9 mouse cellular contexts compared by ENCODE assay signal in genomic region chr1:39720632-39721350, GRCm38 (mm10). TPM values are rescaled to one million over a fixed set of nuclear protein-coding genes. Genes with fewer than 3 reads are reported as not detected.
DNase-seq lines count a peak whose midpoint lies in the region; ATAC-seq and TF ChIP-seq lines count a peak whose summit lies in the region.
"Had no signal": no experiment of that assay in that cellular context is flagged by ENCODE, and none has a peak within 500 bp of the region (broad histone marks: within the 10 kb centered on the region; RNA-seq: fewer than 3 reads in every experiment).

TSS of gene Rfx8 (minus strand) at chr1:39720997.

- no peak for DNase-seq in layer of hippocampus, adult 2 months (ENCODE audit: low spot score in 2 of 2)
- no peak for DNase-seq in layer of hippocampus, postnatal 14 days (ENCODE audit: low spot score in 2 of 2)
- DNase-seq in cerebellum, adult 11-12 months, result peak; percentile 27
- peak; percentile 46 for DNase-seq in forebrain, embryonic 14.5 days (ENCODE audit: low spot score)
- DNase-seq in limb, embryonic 14.5 days (ENCODE audit: low spot score), result no peak
- peak; percentile 51 for DNase-seq in retina, postnatal 1 day
- no peak for DNase-seq in urinary bladder, adult 18-20 months (ENCODE audit: low spot score in 2 of 2)
- DNase-seq in urinary bladder, adult 2 months (ENCODE audit: low spot score), result no peak

- H3K36me3 ChIP-seq in forebrain, embryonic 14.5 days (ENCODE audit: control insufficient read depth, insufficient read depth, low read length), result no peaks in the 10 kb centered on the region
- no peaks in the 10 kb centered on the region for H3K36me3 ChIP-seq in limb, embryonic 14.5 days (ENCODE audit: control insufficient read depth, insufficient read depth, low read length)

- peak; percentile 43 for TF ChIP-seq CTCF in layer of hippocampus, adult 2 months (conservative IDR thresholded peaks at IDR 0.05)

- TF ChIP-seq POLR2A in limb, embryonic 14.5 days (IDR thresholded peaks at IDR 0.05; ENCODE audit: borderline replicate concordance, extremely low read depth, insufficient read depth, insufficient read length), result no peak

- peak within 1 kb of the TSS; percentile 72 for H3K27ac ChIP-seq in layer of hippocampus, adult 2 months
- no peak within 1 kb of the TSS; the same call in 1 of the 2 replicates for H3K27ac ChIP-seq in forebrain, embryonic 14.5 days (ENCODE audit: low read depth, low read length)
- peak within 1 kb of the TSS; percentile 81 for H3K27ac ChIP-seq in limb, embryonic 14.5 days (replicated peaks; ENCODE audit: low read depth, low read length)

- 0 out of 2 replicates have a peak, but pooled peaks cover 3% of the 10 kb centered on the region for H3K4me1 ChIP-seq in forebrain, embryonic 14.5 days (ENCODE audit: control insufficient read depth, insufficient read depth, low read length)
- peaks cover 11% of the 10 kb centered on the region for H3K4me1 ChIP-seq in limb, embryonic 14.5 days (ENCODE audit: control insufficient read depth, insufficient read depth, low read length)

- H3K9me3 ChIP-seq in forebrain, embryonic 14.5 days (replicated peaks; ENCODE audit: control insufficient read depth, low read length), result no peaks in the 10 kb centered on the region
- no peaks in the 10 kb centered on the region for H3K9me3 ChIP-seq in limb, embryonic 14.5 days (ENCODE audit: control insufficient read depth, low read length)

- H3K9ac ChIP-seq in forebrain, embryonic 14.5 days (ENCODE audit: low read length), result peak within 1 kb of the TSS; percentile 77
- H3K9ac ChIP-seq in limb, embryonic 14.5 days (ENCODE audit: low read depth, low read length, severe bottlenecking), result peak within 1 kb of the TSS; percentile 64

- WGBS in forebrain, embryonic 14.5 days, result 2% methylated on average over 35 of the region's 42 CpGs
- 2% methylated on average over 28 of the region's 42 CpGs for WGBS in limb, embryonic 14.5 days

- H3K4me3 ChIP-seq in layer of hippocampus, adult 2 months, result peak within 1 kb of the TSS; percentile 57
- H3K4me3 ChIP-seq in forebrain, embryonic 14.5 days (ENCODE audit: low read depth, low read length), result peak within 1 kb of the TSS; percentile 50
- peak within 1 kb of the TSS; percentile 44 for H3K4me3 ChIP-seq in limb, embryonic 14.5 days (replicated peaks; ENCODE audit: low read length)

- peak within 1 kb of the TSS; percentile 93 for H3K4me2 ChIP-seq in forebrain, embryonic 14.5 days (ENCODE audit: low read length)
- peak within 1 kb of the TSS; percentile 78 for H3K4me2 ChIP-seq in limb, embryonic 14.5 days (replicated peaks; ENCODE audit: low read depth, low read length, severe bottlenecking)

- peak; percentile 69 for ATAC-seq in forebrain, embryonic 14.5 days
- peak; percentile 71 for ATAC-seq in limb, embryonic 14.5 days (ENCODE audit: low FRiP score, low read depth)

- H3K27me3 ChIP-seq in forebrain, embryonic 14.5 days (replicated peaks; ENCODE audit: control insufficient read depth, insufficient read depth, low read length), result no peaks in the 10 kb centered on the region
- no peaks in the 10 kb centered on the region for H3K27me3 ChIP-seq in limb, embryonic 14.5 days (ENCODE audit: control insufficient read depth, insufficient read depth, low read length)

RNA-seq across cellular contexts. Expression of gene Rfx8, which starts in this region (rescaled TPM):
- total RNA-seq in layer of hippocampus, adult 2 months (2021), result under 1 TPM; 0.22 to 0.51 TPM
- under 1 TPM; 0.25 to 0.38 TPM for total RNA-seq in layer of hippocampus, postnatal 14 days (2021)
- 0.19 and 0.32 TPM in 2 replicates for polyA plus RNA-seq in forebrain, embryonic 14.5 days (2014; fragmentation: Nextera tagmentation; extraction: Ambion mirVana)
- polyA plus RNA-seq in limb, embryonic 14.5 days (2012; rRNA removed), result 1.00 and 1.2 TPM in 2 replicates
- 0.59 and 0.98 TPM in 2 replicates for polyA plus RNA-seq in limb, embryonic 14.5 days (2014; fragmentation: Nextera tagmentation; extraction: Ambion mirVana)
- 0.10 and 0.23 TPM in 2 replicates for polyA plus RNA-seq in urinary bladder, adult 2 months (2012; rRNA removed)
- total RNA-seq: adrenal gland, adult 18-20 months had no signal

Comparison
In these comparisons a context has a peak if more than half of its experiments do, and no peak if none do; other contexts are left out.
1. Peak in DNase-seq, ATAC-seq, H3K4me3 ChIP-seq, H3K9ac ChIP-seq and H3K4me2 ChIP-seq in forebrain, embryonic 14.5 days; RNA of the gene not detected or under 1 TPM.
2. DNase-seq: peak in cerebellum, adult 11-12 months (single experiment) and retina, postnatal 1 day (single experiment); none in layer of hippocampus, adult 2 months (0 of 2), layer of hippocampus, postnatal 14 days (0 of 2), limb, embryonic 14.5 days (single experiment), urinary bladder, adult 18-20 months (0 of 2) and urinary bladder, adult 2 months (single experiment).
3. Peak in every context shown above with its lines, with median percentiles within 50 percentile points of each other: H3K4me3 ChIP-seq.